Mouse (Mus musculus) heart, postnatal 4 days (tissue): ENCODE measurements around the gene Dcxr. TPM values are rescaled to one million over a fixed set of nuclear protein-coding genes. Genes with fewer than 3 reads are reported as not detected.

Source experiments
- total RNA-seq, 2 experiments: library from RNA; stranded (reverse); gene quantifications; 2 replicates each; pipeline ENCODE4 v1.2.3; 2021

Dcxr gene
- total RNA-seq, 2 experiments from 2014 or later = 3.6 to 4.5 TPM

Other genes with a start within 250 kb of the Dcxr start
- gene Mrpl12, start 242.7 kb downstream of the Dcxr start, total RNA-seq = 100 to 1,000 TPM; 229 to 250 TPM
- gene Slc25a10, start 235.4 kb downstream of the Dcxr start, total RNA-seq = 10 to 100 TPM; 43.7 to 45.7 TPM
- 1 to 10 TPM; 1.7 to 1.8 TPM for gene Gcgr, start 196.6 kb downstream of the Dcxr start, total RNA-seq
- gene Mcrip1, start 177.6 kb downstream of the Dcxr start, total RNA-seq = 10 to 100 TPM; 76.5 to 82.6 TPM
- gene Ppp1r27, start 176.1 kb downstream of the Dcxr start, total RNA-seq = under 1 TPM in 1 of 2 experiments, not detected in 1; 0.83 TPM
- 100 to 1,000 TPM; 353 to 365 TPM for gene P4hb, start 154.0 kb downstream of the Dcxr start, total RNA-seq
- 100 to 1,000 TPM; 296 to 308 TPM for gene Arhgdia, start 145.7 kb downstream of the Dcxr start, total RNA-seq
- gene Alyref, start 128.9 kb downstream of the Dcxr start, total RNA-seq = 100 to 1,000 TPM; 134 TPM
- gene Anapc11, start 128.9 kb downstream of the Dcxr start, total RNA-seq = 100 to 1,000 TPM; 117 to 118 TPM
- gene Npb, start 118.8 kb downstream of the Dcxr start, total RNA-seq = 1 to 10 TPM; 2.4 to 2.5 TPM
- 10 to 100 TPM; 56.8 to 58.1 TPM for gene Pcyt2, start 109.3 kb downstream of the Dcxr start, total RNA-seq
- 10 to 100 TPM; 10.2 to 11.7 TPM for gene Sirt7, start 102.0 kb downstream of the Dcxr start, total RNA-seq
- gene Mafg, start 93.7 kb downstream of the Dcxr start, total RNA-seq = 10 to 100 TPM; 23.4 to 25.8 TPM
- gene Pycr1, start 83.5 kb downstream of the Dcxr start, total RNA-seq = 1 to 10 TPM; 7.9 to 8.0 TPM
- gene Myadml2, start 79.1 kb downstream of the Dcxr start, total RNA-seq = 10 to 100 TPM; 26.3 to 28.1 TPM
- gene Notum, start 66.1 kb downstream of the Dcxr start, total RNA-seq = under 1 TPM; 0.16 to 0.26 TPM
- gene Aspscr1, start 54.3 kb downstream of the Dcxr start, total RNA-seq = 10 to 100 TPM; 62.7 to 64.0 TPM
- gene Cenpx, start 13.5 kb downstream of the Dcxr start, total RNA-seq = 10 to 100 TPM; 39.5 to 41.8 TPM
- gene Lrrc45, start 13.4 kb downstream of the Dcxr start, total RNA-seq = 10 to 100 TPM; 11.0 to 11.3 TPM
- gene Rac3, start 5.8 kb downstream of the Dcxr start, total RNA-seq = 1 to 10 TPM; 1.5 to 1.8 TPM
- 1 to 10 TPM; 3.0 to 3.9 TPM for gene Cbr2, start 4.8 kb upstream of the Dcxr start, total RNA-seq
- gene Hmga1b, start 35.5 kb upstream of the Dcxr start, total RNA-seq = 10 to 100 TPM; 37.1 to 47.2 TPM
- 10 to 100 TPM; 13.2 to 13.3 TPM for gene Rfng, start 56.9 kb upstream of the Dcxr start, total RNA-seq
- 10 to 100 TPM; 73.0 to 78.0 TPM for gene Gps1, start 57.0 kb upstream of the Dcxr start, total RNA-seq
- 10 to 100 TPM; 34.0 to 37.5 TPM for gene Dus1l, start 69.1 kb upstream of the Dcxr start, total RNA-seq
- gene Fasn, start 97.3 kb upstream of the Dcxr start, total RNA-seq = 10 to 100 TPM; 59.3 to 63.9 TPM
- gene Ccdc57, start 205.6 kb upstream of the Dcxr start, total RNA-seq = 1 to 10 TPM; 2.1 to 2.4 TPM
- 10 to 100 TPM; 13.3 to 22.8 TPM for gene Slc16a3, start 221.2 kb upstream of the Dcxr start, total RNA-seq